Mouse (Mus musculus) layer of hippocampus, postnatal 25 days (tissue): Measurements from ENCODE around the gene Tspyl3. TPM values are rescaled to one million over a fixed set of nuclear protein-coding genes. Genes with fewer than 3 reads are reported as not detected.

ENCODE experiments used
- DNase-seq, 2 experiments: peaks; one replicate each; pipeline ENCODE4 v3.0.0; 2022; ENCODE audit warnings: mixed read lengths in 2 of 2, low spot score in 1 of 2; ENCODE audit errors: extremely low spot score in 1 of 2
- total RNA-seq, 2 experiments: library from RNA; stranded (reverse); gene quantifications; 2 replicates each; pipeline ENCODE4 v1.2.3; 2021

The Tspyl3 gene
- total RNA-seq, 2 experiments from 2014 or later = 22.0 to 26.2 TPM

DNA sequence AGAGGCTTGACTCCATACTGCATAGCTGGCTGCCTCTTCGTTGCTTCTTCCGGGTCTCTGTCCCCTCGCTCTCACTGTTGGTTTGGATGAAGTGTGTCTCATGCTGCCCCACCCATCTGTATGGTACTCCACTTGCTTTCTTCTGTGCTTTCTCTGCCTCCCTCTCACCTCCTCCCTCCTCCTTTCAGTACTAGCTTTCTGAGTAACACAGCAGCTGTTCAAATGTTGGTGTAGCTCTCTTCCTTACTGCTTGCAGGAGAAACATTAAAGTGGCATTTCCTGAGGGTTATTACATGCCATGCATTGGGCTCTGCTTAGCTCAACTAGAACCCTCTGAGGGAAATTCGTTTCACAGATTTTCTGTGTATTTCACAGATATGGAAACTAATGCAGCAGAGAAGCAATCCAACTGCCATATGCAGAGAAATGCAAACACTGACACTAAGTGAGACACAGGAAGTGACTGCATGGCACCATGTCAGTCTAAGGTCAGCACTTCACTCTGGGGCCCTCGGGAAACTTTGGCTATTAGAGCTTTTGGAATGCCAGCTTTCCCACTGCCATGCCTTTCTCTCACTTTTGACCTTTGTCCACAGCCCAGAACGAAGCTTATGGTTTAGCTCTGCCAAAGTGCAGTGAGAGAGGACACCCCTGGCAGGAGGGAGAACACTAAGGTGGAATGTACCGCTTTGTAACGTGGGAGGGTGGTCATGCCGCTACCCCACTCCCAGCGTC lies 45.9 kb downstream of the Tspyl3 start:
- no peak for DNase-seq

DNA sequence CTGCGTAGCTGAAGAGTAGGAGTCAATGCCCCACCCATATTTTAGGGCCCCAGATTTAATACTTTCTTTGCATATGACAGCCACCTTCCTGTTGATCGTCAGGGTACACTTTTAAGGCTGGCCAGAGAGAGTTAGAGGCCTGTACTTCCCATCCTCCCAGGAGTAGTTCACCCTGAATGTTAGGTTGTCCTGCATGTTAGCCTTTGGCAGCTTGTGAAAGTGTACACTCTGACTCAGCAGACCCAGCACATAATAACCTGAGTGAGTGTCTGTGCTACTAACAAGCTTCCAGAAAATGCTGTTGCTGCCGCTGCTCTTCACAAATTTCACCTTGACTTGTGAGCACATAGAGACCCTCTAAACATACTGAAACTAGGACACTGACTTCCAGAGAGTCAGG lies 48.1 kb downstream of the Tspyl3 start:
- no peak for DNase-seq

GRCm38 (mm10) chr2:153175995-153176570 lies 49.2 kb downstream of the Tspyl3 start:
- no peak for DNase-seq

Other genes starting within 250 kb of the Tspyl3 start
- gene Pdrg1, start 210.0 kb downstream of the Tspyl3 start, total RNA-seq = 10 to 100 TPM; 41.2 to 43.8 TPM
- 1 to 10 TPM; 1.9 to 2.1 TPM for gene Xkr7, start 193.6 kb downstream of the Tspyl3 start, total RNA-seq
- gene Ccm2l, start 159.5 kb downstream of the Tspyl3 start, total RNA-seq = 1 to 10 TPM; 3.9 to 5.2 TPM
- gene Hck, start 117.0 kb downstream of the Tspyl3 start, total RNA-seq = 1 to 10 TPM; 1.6 to 1.8 TPM
- gene Tm9sf4, start 64.1 kb downstream of the Tspyl3 start, total RNA-seq = 10 to 100 TPM; 88.6 to 97.6 TPM
- gene Plagl2, start 16.0 kb upstream of the Tspyl3 start, total RNA-seq = 1 to 10 TPM; 4.6 to 5.4 TPM
- 10 to 100 TPM; 14.3 to 21.1 TPM for gene Pofut1, start 16.1 kb upstream of the Tspyl3 start, total RNA-seq
- 10 to 100 TPM; 55.1 to 56.1 TPM for gene Kif3b, start 66.0 kb upstream of the Tspyl3 start, total RNA-seq
- gene Asxl1, start 120.4 kb upstream of the Tspyl3 start, total RNA-seq = 10 to 100 TPM; 31.6 to 34.0 TPM